Mouse (Mus musculus): ENCODE measurements at regions not wholly inside any gene's neighbourhood (a gene's known extent, or its start where the extent isn't known, plus 50 kb on each side); places are given as distances from the start of the nearest gene placed in this dataset.

GRCm38 (mm10) chr3:151366707-151367306, 70.9 kb upstream of the Adgrl4 start:
- no peak for DNase-seq

- peak in 1 of 2 experiments; percentile 9 for DNase-seq
Observed at GRCm38 (mm10) chr3:151383326-151384019, 54.2 kb upstream of the Adgrl4 start.

- no peak for DNase-seq
Observed at GRCm38 (mm10) chr3:151384850-151385249, 52.8 kb upstream of the Adgrl4 start.

GRCm38 (mm10) chr3:151386103-151386502, 51.6 kb upstream of the Adgrl4 start:
- peak in 1 of 2 experiments; percentile 5 for DNase-seq

Measured in lung, adult 18-20 months (tissue).